Mouse (Mus musculus): ENCODE data around the gene Trim5. TPM values are rescaled to one million over a fixed set of nuclear protein-coding genes. Genes with fewer than 3 reads are reported as not detected.
"Not testable (repeated sequence)": the region's sequence is repeated elsewhere in the genome, so short reads cannot be mapped to it uniquely, and the experiment has no call there.

The Trim5 gene
- polyA plus RNA-seq (2015; fragmentation: Nextera tagmentation; extraction: Ambion mirVana): 0.26 and 0.37 TPM in 2 replicates

GRCm38 (mm10) chr7:104287576-104288443, at the start of gene Trim5:
Gene Trim5 (minus strand): TSS chr7:104288094.
- not testable (repeated sequence) for ATAC-seq (ENCODE audit: insufficient number of reproducible peaks, low FRiP score, low TSS enrichment, low read depth); H3K4me3 ChIP-seq; H3K9ac ChIP-seq; H3K27ac ChIP-seq; H3K9me3 ChIP-seq; H3K27me3 ChIP-seq; H3K36me3 ChIP-seq; H3K4me1 ChIP-seq
- H3K4me2 ChIP-seq: peak within 1 kb of the TSS; percentile 12; the same call in 1 of the 2 replicates
- WGBS: 41% methylated on average over 14 of the region's 14 CpGs

- H3K9me3 ChIP-seq; H3K4me1 ChIP-seq; H3K27ac ChIP-seq; H3K4me3 ChIP-seq; H3K4me2 ChIP-seq; H3K36me3 ChIP-seq; H3K27me3 ChIP-seq; ATAC-seq (ENCODE audit: insufficient number of reproducible peaks, low FRiP score, low TSS enrichment, low read depth); H3K9ac ChIP-seq: not testable (repeated sequence)
- 71% methylated on average over 3 of the region's 3 CpGs for WGBS
These were observed 47.7 kb upstream of the Trim5 start for GRCm38 (mm10) chr7:104335547-104335946.

GRCm38 (mm10) chr7:104329171-104329570, 41.3 kb upstream of the Trim5 start, which contains the start of gene Trim34b:
Gene Trim34b (plus strand): TSS chr7:104329471.
- not testable (repeated sequence) for ATAC-seq (ENCODE audit: insufficient number of reproducible peaks, low FRiP score, low TSS enrichment, low read depth); H3K4me3 ChIP-seq; H3K36me3 ChIP-seq; H3K9me3 ChIP-seq; H3K4me1 ChIP-seq; H3K9ac ChIP-seq; H3K4me2 ChIP-seq; H3K27me3 ChIP-seq; H3K27ac ChIP-seq
- WGBS: 86% methylated on average over 2 of the region's 2 CpGs

- no peaks in the 10 kb centered on the region for H3K36me3 ChIP-seq
- no peaks in the 10 kb centered on the region for H3K27me3 ChIP-seq
- 70% methylated on average over 9 of the region's 9 CpGs for WGBS
- no peaks in the 10 kb centered on the region for H3K9me3 ChIP-seq
- H3K4me3 ChIP-seq: no peak overlapping the region
- no peak overlapping the region for H3K9ac ChIP-seq
- no peak overlapping the region for H3K27ac ChIP-seq
- ATAC-seq (ENCODE audit: insufficient number of reproducible peaks, low FRiP score, low TSS enrichment, low read depth): no peak
- H3K4me1 ChIP-seq: no peaks in the 10 kb centered on the region
- H3K4me2 ChIP-seq: no peak overlapping the region
These were observed 34.1 kb upstream of the Trim5 start for GRCm38 (mm10) chr7:104322028-104322427.

- H3K9ac ChIP-seq: peak within 1 kb of the TSS; percentile 33; the same call in 1 of the 2 replicates
- peak within 1 kb of the TSS; percentile 42 for H3K4me3 ChIP-seq
- H3K9me3 ChIP-seq, H3K27me3 ChIP-seq, H3K4me1 ChIP-seq, H3K36me3 ChIP-seq: not testable (repeated sequence)
- peak; percentile 76; the same call in 1 of the 2 replicates for ATAC-seq (ENCODE audit: insufficient number of reproducible peaks, low FRiP score, low TSS enrichment, low read depth)
- 23% methylated on average over 4 of the region's 4 CpGs for WGBS
- H3K27ac ChIP-seq: peak within 1 kb of the TSS; percentile 43
- H3K4me2 ChIP-seq: peak within 1 kb of the TSS; percentile 40
These were observed 27.6 kb upstream of the Trim5 start, which contains the start of gene Trim12a for GRCm38 (mm10) chr7:104315369-104316080. Gene Trim12a (minus strand): TSS chr7:104315466.

- peak overlapping the region; percentile 33; the same call in 1 of the 2 replicates for H3K9ac ChIP-seq
- H3K36me3 ChIP-seq: no peaks in the 10 kb centered on the region
- peak overlapping the region; percentile 42 for H3K4me3 ChIP-seq
- no peaks in the 10 kb centered on the region for H3K9me3 ChIP-seq
- peak overlapping the region; percentile 40 for H3K4me2 ChIP-seq
- no peaks in the 10 kb centered on the region for H3K27me3 ChIP-seq
- no peak for ATAC-seq (ENCODE audit: insufficient number of reproducible peaks, low FRiP score, low TSS enrichment, low read depth)
- H3K27ac ChIP-seq: peak overlapping the region; percentile 43
- H3K4me1 ChIP-seq: no peaks in the 10 kb centered on the region
- 9% methylated on average over 15 of the region's 15 CpGs for WGBS
These were observed 27.0 kb upstream of the Trim5 start for GRCm38 (mm10) chr7:104314796-104315353.

- Histone ChIP-seq H3K27ac (no peak overlapping the region), H3K27me3 (no peaks in the 10 kb centered on the region), H3K4me3 (no peak overlapping the region), H3K9me3 (no peaks in the 10 kb centered on the region), H3K4me2 (no peak overlapping the region), H3K9ac (no peak overlapping the region), H3K36me3 (no peaks in the 10 kb centered on the region), H3K4me1 (no peaks in the 10 kb centered on the region)
- ATAC-seq (ENCODE audit: insufficient number of reproducible peaks, low FRiP score, low TSS enrichment, low read depth): no peak
- 82% methylated on average over 5 of the region's 5 CpGs for WGBS
These were observed 3.9 kb upstream of the Trim5 start for GRCm38 (mm10) chr7:104291638-104292400.

GRCm38 (mm10) chr7:104290641-104291040, 2.7 kb upstream of the Trim5 start:
- 88% methylated on average over 1 of the region's 1 CpGs for WGBS
- H3K4me3 ChIP-seq: no peak overlapping the region
- H3K36me3 ChIP-seq: no peaks in the 10 kb centered on the region
- H3K27me3 ChIP-seq: no peaks in the 10 kb centered on the region
- no peak overlapping the region for H3K9ac ChIP-seq
- no peak for ATAC-seq (ENCODE audit: insufficient number of reproducible peaks, low FRiP score, low TSS enrichment, low read depth)
- no peaks in the 10 kb centered on the region for H3K9me3 ChIP-seq
- H3K4me2 ChIP-seq: no peak overlapping the region
- no peak overlapping the region for H3K27ac ChIP-seq
- no peaks in the 10 kb centered on the region for H3K4me1 ChIP-seq

GRCm38 (mm10) chr7:104279361-104279760, 8.5 kb downstream of the Trim5 start:
- not testable (repeated sequence) for H3K36me3 ChIP-seq; H3K27me3 ChIP-seq; H3K9me3 ChIP-seq; ATAC-seq (ENCODE audit: insufficient number of reproducible peaks, low FRiP score, low TSS enrichment, low read depth); H3K27ac ChIP-seq; H3K4me1 ChIP-seq; H3K9ac ChIP-seq; H3K4me2 ChIP-seq; H3K4me3 ChIP-seq
- 78% methylated on average over 3 of the region's 3 CpGs for WGBS

- not testable (repeated sequence) for H3K4me3 ChIP-seq; H3K27me3 ChIP-seq; H3K4me2 ChIP-seq; H3K9ac ChIP-seq; H3K9me3 ChIP-seq; ATAC-seq (ENCODE audit: insufficient number of reproducible peaks, low FRiP score, low TSS enrichment, low read depth); H3K27ac ChIP-seq; H3K36me3 ChIP-seq; H3K4me1 ChIP-seq
- WGBS: 85% methylated on average over 5 of the region's 5 CpGs
These were observed 22.6 kb downstream of the Trim5 start for GRCm38 (mm10) chr7:104265335-104265734.

- H3K9me3 ChIP-seq; ATAC-seq (ENCODE audit: insufficient number of reproducible peaks, low FRiP score, low TSS enrichment, low read depth); H3K4me2 ChIP-seq; H3K36me3 ChIP-seq; H3K9ac ChIP-seq; H3K4me3 ChIP-seq; H3K27ac ChIP-seq; H3K4me1 ChIP-seq; H3K27me3 ChIP-seq: not testable (repeated sequence)
- WGBS: 76% methylated on average over 4 of the region's 4 CpGs
These were observed 27.5 kb downstream of the Trim5 start for GRCm38 (mm10) chr7:104260380-104260779.

Data from limb, embryonic 15.5 days (tissue).